Mouse (Mus musculus): Measurements from ENCODE around the gene Stx5a.

The Stx5a gene

DNA sequence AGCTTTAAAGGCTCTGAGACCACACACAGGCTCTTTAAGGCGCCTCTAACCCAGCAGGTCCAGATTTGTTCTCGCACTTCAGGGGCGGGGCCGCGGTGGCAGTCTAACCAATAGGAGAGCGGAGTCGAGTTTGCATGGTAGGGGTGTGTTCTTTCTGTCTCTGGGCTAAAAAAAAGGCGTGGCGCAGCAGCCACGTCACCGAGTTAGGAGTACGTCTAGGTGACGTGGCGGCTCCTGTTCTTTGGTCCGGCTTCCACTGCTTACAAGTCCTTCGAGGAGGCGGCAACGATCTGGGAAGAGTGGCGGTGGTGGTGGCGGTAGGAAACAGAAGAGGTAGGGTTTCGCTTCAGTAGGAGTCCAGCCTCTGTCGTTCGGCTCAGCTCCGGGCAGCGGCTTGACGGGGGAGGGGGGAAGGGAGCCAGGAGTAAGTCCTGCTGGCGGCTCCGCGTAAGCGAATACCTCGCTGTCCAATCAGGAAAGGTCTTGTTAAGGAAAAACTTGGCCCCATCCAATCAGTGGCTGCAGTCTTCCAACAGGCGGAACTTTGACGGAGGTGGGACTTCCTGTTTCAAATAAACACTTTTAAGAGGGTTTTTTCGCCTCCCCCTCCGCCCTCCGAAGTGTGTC lies at the start of gene Stx5a:
Gene Stx5a, plus strand, starts transcription at position 171 of the 627 bp plus-strand sequence.
- peak; percentile 93 to 97 for DNase-seq (ENCODE audit: low spot score in 2 of 2)

DNA sequence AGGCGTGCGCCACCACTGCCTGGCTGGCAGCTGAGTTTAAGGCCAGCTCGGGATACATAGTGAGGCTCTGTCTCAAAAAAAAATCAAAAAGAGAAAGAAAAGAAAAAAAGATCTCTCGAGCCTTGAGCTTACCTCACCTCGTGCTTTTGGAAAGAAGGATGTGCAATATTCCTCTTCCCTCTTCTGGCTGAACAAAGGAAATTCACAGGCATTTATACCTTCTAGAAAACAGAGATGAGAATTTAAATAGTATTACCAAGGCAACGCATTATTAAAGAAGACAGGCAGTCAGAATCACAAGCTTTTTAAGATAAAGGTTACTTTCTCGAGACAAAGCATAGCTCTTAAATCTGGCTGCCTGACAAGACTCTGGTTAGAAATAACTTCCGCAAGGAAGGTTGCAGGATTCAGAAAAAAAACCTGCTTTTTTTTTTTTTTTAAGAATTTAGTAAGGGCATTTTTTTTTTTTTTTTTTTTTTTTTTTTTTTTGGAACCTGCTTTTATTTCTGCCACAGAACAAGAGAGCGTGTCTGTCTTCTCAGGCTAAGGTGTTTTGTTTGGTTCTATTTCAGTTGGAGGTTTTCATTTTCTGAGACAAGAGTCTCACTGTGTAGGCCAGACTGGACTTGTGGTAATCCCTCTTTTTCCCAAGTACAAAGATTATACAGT lies 49.2 kb upstream of the Stx5a start:
- no peak for DNase-seq (ENCODE audit: low spot score in 2 of 2)

DNA sequence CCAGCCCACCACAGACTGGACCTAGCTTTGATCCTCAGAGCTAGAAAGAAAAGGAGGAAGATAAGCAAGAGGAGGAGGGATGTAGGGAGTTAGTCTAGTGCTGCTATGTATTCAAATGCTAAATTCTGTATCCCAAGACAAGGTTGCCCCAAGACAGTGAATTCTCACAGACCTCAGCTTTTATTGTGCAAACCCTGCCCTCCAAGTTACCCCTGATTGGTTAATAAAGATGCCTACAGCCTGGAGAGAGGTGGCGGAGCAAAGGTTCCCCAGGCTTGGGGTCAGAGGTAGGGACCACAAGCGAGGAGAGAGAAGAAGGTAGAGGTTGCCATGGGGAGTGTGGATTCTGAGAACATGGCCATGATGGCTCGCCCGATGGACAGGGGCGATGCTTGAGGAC lies 48.5 kb upstream of the Stx5a start:
- no peak for DNase-seq (ENCODE audit: low spot score in 2 of 2)

DNA sequence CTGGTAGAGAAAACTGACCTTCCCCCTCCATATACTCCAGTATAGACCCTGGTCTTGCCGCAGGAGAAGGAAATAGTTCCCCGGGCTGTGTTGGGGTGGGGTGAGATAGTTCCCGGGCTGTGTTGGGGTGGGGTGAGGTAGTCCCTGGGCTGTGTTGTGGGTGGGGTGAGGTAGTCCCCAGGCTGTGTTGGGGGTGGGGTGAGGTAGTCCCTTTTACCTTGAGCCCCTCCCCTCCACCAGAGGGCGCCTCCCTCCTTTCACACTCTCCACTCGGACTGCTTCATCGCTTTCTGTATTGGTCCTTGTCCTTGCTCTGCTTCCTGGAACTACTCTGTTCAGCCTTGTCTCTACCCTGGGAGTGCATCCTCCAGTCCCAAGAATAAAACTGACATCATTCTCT lies 45.9 kb upstream of the Stx5a start:
- no peak for DNase-seq (ENCODE audit: low spot score in 2 of 2)

DNA sequence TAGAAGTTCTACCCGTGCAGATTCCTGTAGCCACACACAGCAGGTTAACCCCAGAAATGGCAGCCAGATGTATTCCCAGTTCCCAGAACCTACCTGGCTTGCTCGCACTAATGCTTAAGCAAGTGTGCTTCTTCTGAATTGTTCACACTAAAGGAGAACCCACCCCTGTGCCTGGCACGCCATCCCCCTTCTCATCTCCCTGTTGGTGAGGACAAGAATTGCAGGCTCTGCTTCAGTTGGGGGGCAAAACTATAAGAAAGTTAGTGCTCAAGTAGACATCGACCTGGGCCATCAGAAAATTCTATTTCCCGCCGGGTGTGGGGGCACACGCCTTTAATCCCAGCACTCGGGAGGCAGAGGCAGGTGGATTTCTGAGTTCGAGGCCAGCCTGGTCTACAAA lies 41.6 kb upstream of the Stx5a start:
- DNase-seq (ENCODE audit: low spot score in 2 of 2): no peak

DNA sequence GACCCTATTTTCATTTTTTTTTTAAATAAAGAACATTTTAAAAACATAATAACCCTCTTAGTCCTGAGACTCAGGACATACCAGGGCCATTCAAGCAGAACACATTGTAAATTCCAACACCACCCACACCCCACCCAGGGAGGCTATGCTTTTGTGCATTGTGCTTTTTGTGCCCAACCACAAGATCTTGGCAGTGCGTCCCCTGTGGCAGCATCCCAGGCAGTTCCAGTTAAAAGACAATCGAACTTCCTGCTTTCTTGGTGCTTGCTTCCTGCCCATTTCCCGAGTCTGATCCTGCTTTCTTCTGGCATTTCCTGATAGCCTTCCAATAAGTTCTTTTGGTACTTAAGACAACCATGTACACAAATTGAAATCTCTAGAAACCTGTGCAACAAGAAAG lies 38.8 kb upstream of the Stx5a start:
- DNase-seq (ENCODE audit: low spot score in 2 of 2): no peak

DNA sequence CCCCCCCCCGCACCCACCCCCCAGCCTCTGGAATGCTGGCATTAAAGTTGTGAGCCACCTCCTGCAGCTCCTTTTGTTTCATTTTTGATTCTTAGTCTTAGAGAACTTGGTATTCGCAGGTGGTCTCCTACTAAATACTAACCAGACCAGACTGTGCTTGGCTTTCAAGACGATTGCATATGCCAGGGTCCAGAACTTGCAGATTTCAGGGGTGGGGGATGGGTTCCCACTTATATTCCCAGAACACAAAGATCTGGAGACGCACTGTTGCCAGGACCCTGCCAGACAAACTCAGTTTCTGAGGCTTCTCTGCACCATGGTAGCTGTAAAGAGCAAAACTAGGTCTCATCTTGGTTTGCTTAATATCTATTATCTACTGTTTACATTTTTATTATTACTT lies 37.6 kb upstream of the Stx5a start:
- no peak for DNase-seq (ENCODE audit: low spot score in 2 of 2)

DNA sequence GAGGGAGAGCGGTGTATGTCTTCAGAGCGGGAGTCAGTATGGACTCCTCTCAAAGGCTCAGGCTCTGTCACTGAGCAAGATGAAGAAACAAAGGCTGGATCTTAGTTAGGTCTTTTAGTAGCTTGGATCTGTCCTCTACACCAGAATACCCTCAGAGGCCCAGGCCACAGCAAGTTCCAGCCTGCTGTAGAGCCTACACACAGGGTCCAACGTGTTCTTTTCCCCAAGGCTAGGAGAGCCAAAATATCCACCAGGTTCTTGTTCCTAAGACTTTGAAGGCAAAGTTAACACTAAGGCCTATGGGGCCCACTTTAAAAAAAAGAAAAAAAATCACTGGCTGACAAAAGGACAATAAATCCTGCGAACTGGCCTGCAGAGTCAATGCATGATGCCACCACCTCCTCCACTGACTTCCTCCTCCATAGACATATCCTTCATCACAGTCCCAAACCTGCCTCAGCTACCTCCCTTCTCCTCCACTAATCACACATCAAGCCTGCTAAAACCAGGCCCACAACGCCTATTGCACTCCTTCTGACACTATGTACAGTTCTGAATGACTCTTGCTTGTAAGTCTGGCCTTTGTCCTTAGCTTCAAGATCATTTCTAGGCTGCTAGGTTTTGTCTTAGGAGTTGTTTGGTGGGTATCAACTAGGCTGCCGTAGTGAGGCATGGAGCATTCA lies 36.0 kb upstream of the Stx5a start:
- DNase-seq (ENCODE audit: low spot score in 2 of 2): no peak

DNA sequence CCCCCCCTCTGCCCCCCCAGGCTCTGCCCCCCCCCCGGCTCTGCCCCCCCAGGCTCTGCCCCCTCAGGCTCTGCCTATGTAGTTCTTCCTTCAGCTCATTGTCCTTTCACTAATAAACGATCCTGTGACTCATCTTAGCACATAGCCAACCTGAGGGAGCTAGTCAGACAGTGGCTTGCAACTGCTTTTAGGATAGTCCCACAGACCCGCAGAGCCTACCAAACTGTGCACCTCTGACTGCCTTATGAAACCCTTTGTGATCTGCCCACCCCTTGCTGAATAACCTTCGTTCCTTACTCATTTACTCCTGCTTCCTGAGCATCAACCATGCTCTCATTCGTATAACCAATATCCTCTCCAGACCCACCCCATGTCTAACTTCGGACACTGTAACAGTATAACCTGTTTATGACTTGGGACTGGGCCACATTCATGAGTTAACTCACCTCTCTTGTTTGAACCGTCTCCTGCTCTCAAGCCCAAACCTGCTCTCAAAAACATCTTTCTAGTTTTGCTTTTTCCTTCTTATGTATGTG lies 35.0 kb upstream of the Stx5a start:
- DNase-seq (ENCODE audit: low spot score in 2 of 2): no peak

DNA sequence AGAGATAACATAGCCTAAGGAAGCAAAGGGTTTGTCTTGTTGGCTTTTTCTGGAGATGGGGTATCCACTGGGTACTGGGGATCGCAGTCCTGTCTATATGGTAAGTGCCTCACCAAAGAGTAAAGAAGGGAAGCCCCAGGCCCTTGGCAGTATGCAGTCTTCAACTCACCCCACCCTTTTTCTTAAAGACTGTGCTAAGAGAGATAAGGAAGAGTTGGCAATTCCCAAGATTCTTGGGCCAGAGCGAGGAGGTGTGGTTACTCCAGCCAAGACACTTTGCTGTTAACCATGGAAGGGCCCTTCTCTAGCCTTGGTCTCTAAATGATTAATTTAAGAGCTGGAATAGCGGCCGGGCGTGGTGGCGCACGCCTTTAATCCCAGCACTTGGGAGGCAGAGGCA lies 34.3 kb upstream of the Stx5a start:
- no peak for DNase-seq (ENCODE audit: low spot score in 2 of 2)

DNA sequence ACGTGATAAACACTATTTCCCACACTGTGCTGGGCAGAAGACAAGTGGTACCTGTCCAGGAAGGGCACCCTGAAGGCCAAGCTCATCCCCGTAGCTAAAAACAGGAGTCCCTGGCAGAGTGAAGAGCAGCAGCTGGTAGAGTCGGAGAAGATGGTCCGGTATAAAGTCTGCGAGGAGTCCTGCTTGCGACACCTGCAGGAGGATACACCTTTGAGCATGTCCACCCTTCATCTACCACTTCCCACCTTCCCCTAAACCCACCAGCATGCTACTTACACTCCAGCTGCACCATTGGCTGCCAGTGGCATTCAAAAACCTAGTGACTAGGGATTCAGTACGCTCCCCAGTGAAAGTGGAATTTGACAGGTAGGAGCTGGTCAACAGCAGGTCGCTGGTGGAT lies 32.3 kb upstream of the Stx5a start:
- DNase-seq (ENCODE audit: low spot score in 2 of 2): no peak

DNA sequence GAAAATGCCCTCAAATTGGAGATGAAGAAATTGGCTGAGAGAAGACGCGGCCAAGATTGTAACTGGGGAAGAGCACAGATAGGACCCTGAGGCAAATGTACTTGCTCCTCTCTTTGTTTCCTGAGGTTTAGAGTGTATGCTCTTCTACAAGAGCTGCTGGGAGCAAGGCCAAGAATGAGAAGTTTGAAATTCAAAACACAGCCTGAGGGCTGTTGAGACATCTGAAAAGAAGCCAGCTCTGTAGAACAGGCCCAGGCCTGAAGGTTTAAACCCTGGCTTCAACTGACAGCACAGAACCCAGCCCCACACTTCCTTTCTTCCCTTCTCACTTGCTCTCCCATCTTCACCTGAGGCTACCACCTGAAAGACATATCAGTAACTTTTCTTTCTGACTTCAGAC lies 31.2 kb upstream of the Stx5a start:
- DNase-seq (ENCODE audit: low spot score in 2 of 2): no peak

DNA sequence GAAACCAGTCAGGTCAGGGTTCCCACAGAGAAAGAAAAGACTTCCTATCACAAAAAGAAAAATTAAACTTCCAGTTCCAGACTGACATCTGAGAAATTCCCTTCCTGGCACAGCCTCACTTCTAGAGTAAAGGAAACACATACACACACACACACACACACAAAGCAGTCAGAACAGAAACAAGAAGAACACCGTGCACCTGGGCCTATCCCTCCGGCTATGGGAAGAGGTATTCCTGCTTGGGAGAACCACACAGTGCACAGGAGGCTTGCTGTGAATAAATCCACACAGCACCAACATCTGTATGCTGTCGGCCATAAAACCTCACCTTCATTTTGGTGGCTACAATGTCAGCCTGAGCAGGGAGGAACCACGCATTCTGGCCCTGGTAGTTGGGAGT lies 29.7 kb upstream of the Stx5a start:
- DNase-seq (ENCODE audit: low spot score in 2 of 2): no peak

DNA sequence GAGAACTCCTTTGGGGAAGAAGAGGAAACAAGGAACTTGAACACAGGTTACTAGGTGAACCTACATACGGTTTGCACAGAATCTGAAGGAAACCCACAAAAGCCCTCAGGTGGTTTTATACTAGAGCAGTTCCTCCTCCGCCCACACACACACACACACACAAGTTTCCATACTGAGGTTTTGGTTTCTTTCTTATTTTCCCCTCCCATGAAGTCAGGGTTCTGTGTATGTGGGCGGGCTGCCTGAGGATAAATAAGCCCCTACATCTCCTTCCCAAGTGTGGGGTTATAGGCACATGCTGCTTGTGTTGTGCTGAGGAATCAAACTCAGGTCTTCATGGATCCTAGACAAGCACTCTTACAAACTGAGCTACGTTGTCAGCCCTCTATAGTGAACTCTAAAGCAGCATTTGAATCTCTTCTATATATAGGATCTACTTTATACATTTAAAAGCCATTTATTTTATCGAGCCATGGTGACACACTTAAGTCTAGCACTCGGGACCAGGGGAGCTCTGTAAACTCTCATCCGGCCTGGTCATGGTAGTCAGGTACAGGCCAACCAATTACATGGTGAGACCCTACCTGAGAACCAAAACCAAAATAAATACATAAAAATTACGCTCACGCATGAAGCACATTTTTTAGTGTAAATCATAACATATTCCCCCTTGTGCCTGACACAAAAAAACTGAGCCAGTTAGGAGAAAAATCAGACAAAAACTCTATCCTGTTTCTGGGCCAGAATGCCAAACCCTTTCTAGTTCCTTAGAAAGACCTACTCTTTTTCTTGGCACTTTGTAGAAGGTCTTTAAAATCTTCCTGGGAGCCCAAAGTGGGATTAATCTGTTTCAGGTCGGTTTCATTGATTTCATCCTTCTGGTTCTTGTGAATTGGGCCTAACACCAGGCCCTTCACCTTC lies 29.0 kb upstream of the Stx5a start:
- DNase-seq (ENCODE audit: low spot score in 2 of 2): no peak

DNA sequence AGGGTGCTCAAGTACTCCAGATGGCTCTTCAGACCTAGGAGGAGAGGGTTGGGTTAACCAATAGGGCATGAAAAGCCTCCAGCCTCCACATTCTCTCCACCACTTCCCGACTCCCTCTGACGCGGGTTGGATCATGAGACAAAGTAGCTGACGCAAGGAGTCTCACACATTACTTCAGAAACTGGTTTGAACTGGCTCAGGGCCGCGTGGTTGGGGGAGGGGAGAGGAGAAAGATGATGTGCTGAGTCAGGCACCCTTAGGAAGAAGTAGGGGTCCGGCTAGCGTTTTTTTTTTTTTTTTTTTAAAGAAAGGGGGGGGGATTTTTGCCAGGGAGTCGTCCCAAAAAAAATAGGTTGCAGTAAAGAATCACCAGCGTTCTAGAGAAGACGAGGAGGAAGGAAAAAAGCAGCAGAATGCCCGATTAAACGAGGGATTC lies 28.3 kb upstream of the Stx5a start:
- DNase-seq (ENCODE audit: low spot score in 2 of 2): peak in 1 of 2 experiments; percentile 72

DNA sequence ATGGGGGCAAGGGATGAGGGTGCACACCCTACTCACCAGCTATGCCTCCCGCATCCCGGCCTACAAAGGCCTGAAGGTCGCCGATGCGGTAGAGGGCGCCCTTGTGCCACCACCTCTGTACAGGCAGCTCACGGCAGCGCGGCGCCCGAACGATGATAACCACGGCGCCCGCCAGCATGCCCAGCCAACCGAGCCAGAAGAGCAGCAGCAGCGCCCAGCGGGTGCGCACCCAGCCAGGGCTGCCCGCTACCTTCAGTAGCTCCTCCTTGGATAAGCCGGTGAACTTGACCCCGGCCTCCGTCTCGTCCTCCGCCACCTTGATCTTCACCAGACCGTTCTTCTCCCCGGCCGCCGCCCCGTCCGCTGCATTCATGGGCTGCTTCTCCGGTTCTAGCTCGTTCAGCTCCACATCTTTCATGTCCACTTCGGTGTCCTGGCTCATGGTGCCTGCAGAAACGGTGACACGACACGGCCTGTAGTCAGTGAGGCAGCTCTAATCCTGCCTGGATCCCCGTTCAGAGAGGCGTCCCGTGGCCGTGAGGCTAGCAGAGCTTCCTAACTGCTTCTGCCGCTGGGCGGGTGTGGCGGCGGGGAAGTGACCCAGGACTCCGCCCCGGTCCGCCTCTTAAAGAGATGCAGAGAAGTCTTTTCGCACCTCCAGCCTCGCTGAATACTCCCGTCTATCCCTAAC lies 27.8 kb upstream of the Stx5a start:
- peak; percentile 74 to 95 for DNase-seq (ENCODE audit: low spot score in 2 of 2)

DNA sequence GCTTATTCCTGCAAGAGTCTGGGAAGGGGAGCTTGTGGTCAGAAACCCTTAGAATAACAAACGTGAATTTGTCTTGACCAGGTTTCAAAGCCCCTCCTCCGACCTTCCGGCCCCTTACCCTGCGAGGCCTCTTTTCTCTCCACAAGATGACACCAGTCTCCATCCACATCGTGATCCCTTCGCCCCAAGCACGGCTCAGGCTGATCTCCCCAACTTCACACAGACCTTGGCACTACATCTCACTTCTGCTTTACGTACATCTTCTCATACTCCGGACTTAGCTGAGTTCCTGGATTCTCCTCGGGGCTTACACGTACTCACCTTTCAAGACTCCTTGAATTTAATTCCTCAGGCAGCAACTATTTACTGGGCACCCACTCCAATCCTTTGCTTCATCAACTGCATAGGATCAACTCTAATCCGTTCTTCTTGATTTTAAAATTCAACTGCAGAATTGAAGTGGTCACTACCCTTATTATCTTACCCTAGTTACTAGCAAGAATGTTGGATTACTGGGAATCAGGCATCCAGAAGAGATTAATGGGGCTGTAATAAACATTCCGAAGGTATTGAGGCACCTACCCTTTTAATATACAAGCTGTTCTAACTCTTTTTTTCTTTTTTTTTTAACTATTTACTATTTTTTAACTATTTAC lies 27.1 kb upstream of the Stx5a start:
- no peak for DNase-seq (ENCODE audit: low spot score in 2 of 2)

DNA sequence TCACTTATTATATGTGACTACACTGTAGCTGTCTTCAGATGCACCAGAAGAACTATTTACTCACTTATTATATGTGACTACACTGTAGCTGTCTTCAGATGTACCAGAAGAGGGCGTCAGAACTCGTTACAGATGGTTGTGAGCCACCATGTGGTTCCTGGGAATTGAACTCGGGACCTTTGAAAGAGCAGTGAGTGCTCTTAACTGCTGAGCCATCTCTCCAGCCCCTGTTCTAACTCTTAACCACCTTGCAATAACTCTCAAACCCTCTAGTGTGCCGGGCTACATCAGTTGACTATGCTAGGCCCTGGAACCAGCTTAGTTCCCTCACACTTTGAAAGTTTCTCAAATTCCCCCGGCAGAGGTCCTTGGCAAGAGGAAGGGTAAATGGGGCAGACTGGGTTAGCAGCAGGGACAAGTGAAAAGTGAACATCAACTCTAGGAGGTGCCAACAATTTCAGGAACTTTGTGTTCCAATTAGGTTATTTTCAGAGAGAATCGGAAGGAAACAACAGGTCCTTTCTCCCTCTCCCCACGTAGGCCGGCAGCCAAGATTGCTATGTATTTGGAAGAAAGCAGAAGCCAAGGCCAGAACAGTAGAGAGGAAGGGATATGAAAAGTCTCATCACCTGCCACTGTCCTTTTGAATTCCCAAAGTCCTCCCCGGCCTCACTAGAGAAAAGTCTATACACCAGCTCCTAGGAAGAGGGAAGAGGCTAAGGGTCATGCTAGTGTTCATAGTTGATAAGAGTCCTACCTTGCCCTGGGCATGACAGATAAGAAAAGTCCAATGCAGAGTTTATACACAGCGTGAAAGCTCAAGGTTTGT lies 26.3 kb upstream of the Stx5a start:
- no peak for DNase-seq (ENCODE audit: low spot score in 2 of 2)

DNA sequence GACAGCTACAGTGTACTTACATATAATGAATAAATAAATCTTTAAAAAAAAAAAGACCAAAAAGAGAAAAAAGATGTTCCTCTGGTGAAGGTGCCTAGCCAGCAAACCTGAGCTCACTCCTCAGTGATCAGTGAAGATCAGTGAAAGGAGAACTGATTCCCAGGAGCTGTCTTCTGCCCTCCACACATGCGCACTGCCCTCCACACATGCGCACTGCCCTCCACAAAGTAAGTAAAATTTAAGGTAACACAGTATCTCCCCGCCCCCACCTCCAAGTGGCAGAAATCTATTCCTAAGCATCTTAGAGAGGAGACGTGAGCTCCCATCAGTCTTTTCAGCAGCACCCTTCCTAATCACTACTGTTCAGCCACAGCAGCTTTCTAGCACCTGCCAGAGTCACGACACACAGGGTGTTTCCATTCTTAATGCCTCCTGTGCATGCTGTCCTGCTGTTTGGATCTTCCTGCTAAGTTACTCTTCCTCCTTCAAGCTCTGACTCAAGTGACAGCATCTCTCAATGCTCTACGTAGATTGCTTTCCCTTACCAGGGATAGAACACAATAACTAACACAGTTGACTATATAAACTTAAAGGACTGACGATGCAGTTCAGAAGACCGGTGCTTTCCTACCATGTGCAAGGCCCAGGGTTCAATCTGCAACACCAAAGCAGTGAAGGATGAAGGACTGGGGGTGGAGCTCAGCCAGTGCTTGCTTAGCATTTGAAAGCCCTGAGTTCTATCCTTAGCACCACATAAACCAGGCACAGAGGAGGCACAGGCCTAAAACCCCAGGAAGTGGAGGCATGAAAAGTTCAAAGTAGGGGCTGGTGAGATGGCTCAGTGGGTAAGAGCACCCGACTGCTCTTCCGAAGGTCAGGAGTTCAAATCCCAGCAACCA lies 25.1 kb upstream of the Stx5a start:
- no peak for DNase-seq (ENCODE audit: low spot score in 2 of 2)
